Mouse (Mus musculus): ENCODE results near the gene Ifngr2. TPM values are rescaled to one million over a fixed set of nuclear protein-coding genes. Genes with fewer than 3 reads are reported as not detected.

The Ifngr2 gene
- polyA plus RNA-seq, 1 experiment from 2014 or later = 44.0 TPM

DNA sequence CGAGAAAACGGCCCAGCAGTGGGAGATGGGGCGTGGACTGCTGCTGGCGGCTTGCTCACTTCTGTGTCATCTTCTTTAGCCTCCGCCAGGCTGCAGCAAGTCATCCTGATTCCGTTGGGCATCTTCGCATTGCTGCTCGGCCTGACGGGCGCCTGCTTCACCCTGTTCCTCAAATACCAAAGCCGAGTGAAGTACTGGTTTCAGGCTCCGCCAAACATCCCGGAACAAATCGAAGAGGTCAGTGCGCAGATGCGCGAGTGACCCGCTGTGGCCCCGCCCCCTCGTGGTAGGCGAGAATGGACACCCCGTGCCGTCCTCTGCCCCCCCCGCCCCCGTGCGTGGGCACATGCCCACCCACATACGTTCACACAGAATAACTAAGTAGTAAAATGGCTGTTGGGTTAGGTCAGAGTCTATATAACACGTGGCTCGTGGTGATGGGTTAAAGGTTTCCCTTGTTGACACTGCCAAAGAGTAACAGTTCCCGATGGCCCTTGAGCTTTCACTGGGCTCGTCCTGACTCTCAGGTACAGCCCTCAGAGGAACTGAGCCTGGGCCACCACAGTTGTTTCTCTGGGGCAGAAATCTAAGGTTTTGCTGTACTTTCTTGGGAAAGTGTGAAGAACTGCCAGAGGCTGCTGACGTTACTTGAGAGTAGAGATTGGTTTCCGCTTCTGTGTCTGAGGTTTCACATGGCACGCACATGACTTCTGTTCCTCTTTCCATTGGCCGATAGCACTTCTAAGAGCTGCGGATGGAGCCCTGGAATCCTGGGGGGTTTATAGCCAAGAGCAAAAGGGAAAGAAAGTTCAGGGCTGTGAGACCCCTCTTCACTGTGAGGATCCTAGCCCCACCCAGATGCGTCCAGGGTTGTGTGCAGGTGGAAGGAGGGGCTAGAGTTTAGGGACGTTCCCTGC lies 14.9 kb downstream of the Ifngr2 start:
- Histone ChIP-seq H3K4me1 (ENCODE audit: control insufficient read depth, insufficient read depth, low read length) (no peaks in the 10 kb centered on the region), H3K27me3 (ENCODE audit: control insufficient read depth, insufficient read depth, low read length) (no peaks in the 10 kb centered on the region), H3K4me3 (ENCODE audit: low read depth, low read length) (no peak overlapping the region), H3K9me3 (ENCODE audit: control insufficient read depth, low read depth, low read length) (no peaks in the 10 kb centered on the region), H3K27ac (ENCODE audit: low read length) (no peak overlapping the region), H3K9ac (replicated peaks; ENCODE audit: low read depth, low read length) (no peak overlapping the region), H3K36me3 (ENCODE audit: control insufficient read depth, insufficient read depth, low read length) (peaks cover 19% of the 10 kb centered on the region; the same call in 1 of the 2 replicates), H3K4me2 (replicated peaks; ENCODE audit: low read depth, low read length) (no peak overlapping the region)
- 70% methylated on average over 38 of the region's 38 CpGs for WGBS
- ATAC-seq (ENCODE audit: insufficient number of reproducible peaks, insufficient read depth, low FRiP score, low read depth) = no peak

DNA sequence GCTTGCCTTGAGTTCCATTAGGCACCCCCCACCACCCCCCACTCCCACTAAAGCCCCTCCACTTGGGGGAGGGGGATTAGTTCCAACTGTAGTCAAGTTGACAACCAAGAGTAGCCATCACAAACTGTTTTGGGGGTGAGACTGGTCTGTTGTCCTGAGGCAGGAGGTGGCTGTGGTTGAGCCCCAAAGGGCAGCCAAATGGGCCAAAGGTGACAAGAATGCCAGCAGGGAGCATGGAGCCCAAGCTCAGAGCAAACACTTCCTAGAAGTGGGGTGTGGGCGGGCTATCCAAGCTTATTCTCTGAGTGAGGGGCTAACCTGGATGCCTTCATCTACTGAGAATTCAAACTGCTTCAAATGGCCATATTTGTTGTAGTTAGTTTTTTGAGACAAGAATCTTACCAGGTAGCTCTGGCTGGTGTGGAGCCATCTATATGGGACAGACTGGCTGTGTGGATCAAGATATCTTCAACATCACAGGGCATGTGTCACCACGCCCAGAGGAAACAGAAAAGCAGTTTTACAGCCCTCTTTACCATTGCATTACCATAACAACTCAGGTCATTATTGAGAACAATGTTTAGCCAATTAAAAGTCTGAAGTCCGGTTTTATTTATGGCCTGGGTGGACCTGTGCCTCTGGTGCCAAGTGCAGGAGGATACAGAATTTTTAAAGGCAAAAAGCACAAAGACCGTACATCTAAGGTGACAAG lies 17.9 kb downstream of the Ifngr2 start:
- H3K4me1 ChIP-seq (ENCODE audit: control insufficient read depth, insufficient read depth, low read length) = no peaks in the 10 kb centered on the region
- WGBS = 71% methylated on average over 4 of the region's 4 CpGs
- no peak overlapping the region for H3K9ac ChIP-seq (replicated peaks; ENCODE audit: low read depth, low read length)
- no peaks in the 10 kb centered on the region for H3K27me3 ChIP-seq (ENCODE audit: control insufficient read depth, insufficient read depth, low read length)
- H3K36me3 ChIP-seq (ENCODE audit: control insufficient read depth, insufficient read depth, low read length) = peaks cover 16% of the 10 kb centered on the region; the same call in 1 of the 2 replicates
- ATAC-seq (ENCODE audit: insufficient number of reproducible peaks, insufficient read depth, low FRiP score, low read depth) = no peak
- H3K27ac ChIP-seq (ENCODE audit: low read length) = no peak overlapping the region
- H3K9me3 ChIP-seq (ENCODE audit: control insufficient read depth, low read depth, low read length) = no peaks in the 10 kb centered on the region
- no peak overlapping the region for H3K4me3 ChIP-seq (ENCODE audit: low read depth, low read length)
- H3K4me2 ChIP-seq (replicated peaks; ENCODE audit: low read depth, low read length) = no peak overlapping the region

- WGBS = 54% methylated on average over 9 of the region's 9 CpGs
- Histone ChIP-seq H3K27ac (ENCODE audit: low read length) (no peak overlapping the region), H3K36me3 (ENCODE audit: control insufficient read depth, insufficient read depth, low read length) (peaks cover 12% of the 10 kb centered on the region; the same call in 1 of the 2 replicates), H3K4me1 (ENCODE audit: control insufficient read depth, insufficient read depth, low read length) (no peaks in the 10 kb centered on the region), H3K4me3 (ENCODE audit: low read depth, low read length) (no peak overlapping the region), H3K4me2 (replicated peaks; ENCODE audit: low read depth, low read length) (no peak overlapping the region), H3K27me3 (ENCODE audit: control insufficient read depth, insufficient read depth, low read length) (no peaks in the 10 kb centered on the region), H3K9ac (replicated peaks; ENCODE audit: low read depth, low read length) (no peak overlapping the region), H3K9me3 (ENCODE audit: control insufficient read depth, low read depth, low read length) (no peaks in the 10 kb centered on the region)
- no peak for ATAC-seq (ENCODE audit: insufficient number of reproducible peaks, insufficient read depth, low FRiP score, low read depth)
These were observed 18.6 kb downstream of the Ifngr2 start for GRCm38 (mm10) chr16:91565292-91565951.

GRCm38 (mm10) chr16:91566002-91566401 lies 19.1 kb downstream of the Ifngr2 start:
- Histone ChIP-seq H3K4me3 (ENCODE audit: low read depth, low read length) (no peak overlapping the region), H3K27me3 (ENCODE audit: control insufficient read depth, insufficient read depth, low read length) (no peaks in the 10 kb centered on the region), H3K4me1 (ENCODE audit: control insufficient read depth, insufficient read depth, low read length) (no peaks in the 10 kb centered on the region), H3K4me2 (replicated peaks; ENCODE audit: low read depth, low read length) (no peak overlapping the region), H3K9me3 (ENCODE audit: control insufficient read depth, low read depth, low read length) (no peaks in the 10 kb centered on the region), H3K36me3 (ENCODE audit: control insufficient read depth, insufficient read depth, low read length) (peaks cover 12% of the 10 kb centered on the region; the same call in 1 of the 2 replicates), H3K27ac (ENCODE audit: low read length) (no peak overlapping the region), H3K9ac (replicated peaks; ENCODE audit: low read depth, low read length) (no peak overlapping the region)
- no peak for ATAC-seq (ENCODE audit: insufficient number of reproducible peaks, insufficient read depth, low FRiP score, low read depth)
- 76% methylated on average over 7 of the region's 7 CpGs for WGBS

GRCm38 (mm10) chr16:91568960-91569359 lies 22.1 kb downstream of the Ifngr2 start:
- WGBS = 82% methylated on average over 10 of the region's 10 CpGs
- peaks cover 4% of the 10 kb centered on the region; the same call in 1 of the 2 replicates for H3K36me3 ChIP-seq (ENCODE audit: control insufficient read depth, insufficient read depth, low read length)
- no peak overlapping the region for H3K4me3 ChIP-seq (ENCODE audit: low read depth, low read length)
- no peak overlapping the region for H3K4me2 ChIP-seq (replicated peaks; ENCODE audit: low read depth, low read length)
- H3K9me3 ChIP-seq (ENCODE audit: control insufficient read depth, low read depth, low read length) = no peaks in the 10 kb centered on the region
- no peaks in the 10 kb centered on the region for H3K4me1 ChIP-seq (ENCODE audit: control insufficient read depth, insufficient read depth, low read length)
- H3K27me3 ChIP-seq (ENCODE audit: control insufficient read depth, insufficient read depth, low read length) = no peaks in the 10 kb centered on the region
- no peak overlapping the region for H3K9ac ChIP-seq (replicated peaks; ENCODE audit: low read depth, low read length)
- no peak for ATAC-seq (ENCODE audit: insufficient number of reproducible peaks, insufficient read depth, low FRiP score, low read depth)
- no peak overlapping the region for H3K27ac ChIP-seq (ENCODE audit: low read length)

DNA sequence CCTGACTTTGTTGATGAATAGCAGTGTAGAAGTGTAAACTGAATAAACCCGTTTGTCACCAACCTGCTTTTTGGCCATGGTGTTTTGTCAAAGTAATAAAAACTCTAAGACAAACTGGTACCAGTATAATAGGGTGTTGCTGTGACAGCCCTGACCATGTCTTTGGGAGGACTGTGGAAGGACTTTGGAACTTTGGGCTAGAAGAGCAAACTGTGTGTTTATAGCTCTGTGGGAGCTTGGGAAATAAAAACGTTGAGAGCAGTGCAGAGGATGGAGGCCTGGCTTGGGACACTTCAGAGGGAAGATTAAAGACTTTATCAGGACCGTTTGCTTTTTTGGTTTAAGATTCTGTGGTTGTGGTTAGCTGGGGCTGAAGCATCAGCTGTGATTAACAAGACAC lies 24.2 kb downstream of the Ifngr2 start:
- Histone ChIP-seq H3K4me2 (replicated peaks; ENCODE audit: low read depth, low read length) (no peak overlapping the region), H3K4me3 (ENCODE audit: low read depth, low read length) (no peak overlapping the region), H3K36me3 (ENCODE audit: control insufficient read depth, insufficient read depth, low read length) (no peaks in the 10 kb centered on the region), H3K27ac (ENCODE audit: low read length) (no peak overlapping the region), H3K9ac (replicated peaks; ENCODE audit: low read depth, low read length) (no peak overlapping the region), H3K27me3 (ENCODE audit: control insufficient read depth, insufficient read depth, low read length) (no peaks in the 10 kb centered on the region), H3K4me1 (ENCODE audit: control insufficient read depth, insufficient read depth, low read length) (no peaks in the 10 kb centered on the region), H3K9me3 (ENCODE audit: control insufficient read depth, low read depth, low read length) (no peaks in the 10 kb centered on the region)
- WGBS = 52% methylated on average over 3 of the region's 3 CpGs
- no peak for ATAC-seq (ENCODE audit: insufficient number of reproducible peaks, insufficient read depth, low FRiP score, low read depth)

DNA sequence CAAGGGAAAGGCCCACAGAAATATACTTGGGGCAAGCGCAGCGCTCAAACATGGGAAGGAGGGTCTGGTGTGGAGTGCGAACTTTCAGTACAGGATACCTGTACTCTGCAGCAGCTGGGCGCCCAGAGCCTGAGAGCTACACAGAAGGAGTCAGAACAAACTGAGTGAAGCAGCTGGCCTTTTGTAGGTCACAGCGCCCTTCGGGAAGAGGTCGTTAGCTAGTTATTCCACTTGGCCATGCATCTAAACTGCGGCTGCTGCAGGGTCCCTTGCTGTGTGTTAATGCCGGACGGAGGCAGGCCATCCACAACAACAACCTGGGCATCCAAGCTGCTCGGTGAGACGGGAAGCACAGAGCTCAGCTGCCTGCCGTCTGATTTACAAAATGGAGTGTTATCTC lies 28.3 kb downstream of the Ifngr2 start:
- Histone ChIP-seq H3K4me3 (ENCODE audit: low read depth, low read length) (no peak overlapping the region), H3K27me3 (ENCODE audit: control insufficient read depth, insufficient read depth, low read length) (no peaks in the 10 kb centered on the region), H3K9ac (replicated peaks; ENCODE audit: low read depth, low read length) (no peak overlapping the region), H3K36me3 (ENCODE audit: control insufficient read depth, insufficient read depth, low read length) (no peaks in the 10 kb centered on the region; the same call in 1 of the 2 replicates), H3K9me3 (ENCODE audit: control insufficient read depth, low read depth, low read length) (no peaks in the 10 kb centered on the region), H3K4me1 (ENCODE audit: control insufficient read depth, insufficient read depth, low read length) (no peaks in the 10 kb centered on the region), H3K4me2 (replicated peaks; ENCODE audit: low read depth, low read length) (no peak overlapping the region), H3K27ac (ENCODE audit: low read length) (no peak overlapping the region)
- WGBS = 74% methylated on average over 13 of the region's 13 CpGs
- no peak for ATAC-seq (ENCODE audit: insufficient number of reproducible peaks, insufficient read depth, low FRiP score, low read depth)

- Histone ChIP-seq H3K9ac (replicated peaks; ENCODE audit: low read depth, low read length) (no peak overlapping the region), H3K36me3 (ENCODE audit: control insufficient read depth, insufficient read depth, low read length) (peaks cover 4% of the 10 kb centered on the region; the same call in 1 of the 2 replicates), H3K4me2 (replicated peaks; ENCODE audit: low read depth, low read length) (no peak overlapping the region), H3K27ac (ENCODE audit: low read length) (no peak overlapping the region), H3K4me3 (ENCODE audit: low read depth, low read length) (no peak overlapping the region), H3K4me1 (ENCODE audit: control insufficient read depth, insufficient read depth, low read length) (no peaks in the 10 kb centered on the region), H3K9me3 (ENCODE audit: control insufficient read depth, low read depth, low read length) (no peaks in the 10 kb centered on the region), H3K27me3 (ENCODE audit: control insufficient read depth, insufficient read depth, low read length) (no peaks in the 10 kb centered on the region)
- no peak for ATAC-seq (ENCODE audit: insufficient number of reproducible peaks, insufficient read depth, low FRiP score, low read depth)
- 81% methylated on average over 14 of the region's 14 CpGs for WGBS
These were observed 32.3 kb downstream of the Ifngr2 start for GRCm38 (mm10) chr16:91578980-91579720.

Measured in stomach, embryonic 14.5 days (tissue).